Mouse (Mus musculus): ENCODE measurements around the gene Entpd7. TPM values are rescaled to one million over a fixed set of nuclear protein-coding genes. Genes with fewer than 3 reads are reported as not detected.

Entpd7 gene
- polyA plus RNA-seq, 1 experiment from 2014 or later: 9.9 TPM

DNA sequence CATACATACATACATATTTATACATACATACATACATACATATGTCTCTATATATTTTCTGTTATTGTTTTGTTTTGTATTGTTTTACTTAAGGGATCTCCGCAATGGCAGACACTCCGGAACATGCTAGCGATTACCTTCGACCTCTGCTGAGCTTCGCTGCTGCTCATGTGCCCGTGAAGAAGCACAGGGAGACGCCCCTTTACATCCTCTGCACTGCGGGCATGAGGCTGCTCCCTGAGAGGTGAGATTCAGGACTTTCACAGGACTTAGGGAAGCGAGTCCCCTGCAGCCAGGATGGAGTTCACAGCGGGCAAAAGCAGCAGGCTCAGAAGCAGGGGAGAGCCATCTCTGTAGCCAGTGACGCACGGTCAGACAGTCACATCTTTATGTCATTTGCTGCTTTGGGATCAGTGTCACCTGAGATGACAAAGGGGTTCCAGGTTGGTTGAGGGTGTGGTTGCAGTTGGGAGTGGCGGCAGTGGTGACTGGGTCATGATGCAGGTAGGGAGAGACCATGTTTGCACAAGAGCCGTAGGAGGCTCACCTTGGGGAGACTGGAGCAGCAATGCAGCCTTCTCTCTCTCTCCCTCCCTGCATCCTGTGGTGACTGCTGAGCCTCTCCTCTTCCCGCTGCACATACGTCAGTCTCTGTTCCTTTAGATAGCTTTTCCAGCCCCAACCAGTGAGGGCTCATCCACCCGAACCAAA is 15.5 kb downstream of the Entpd7 start:
- peaks cover 65% of the 10 kb centered on the region for H3K36me3 ChIP-seq
- peaks cover 5% of the 10 kb centered on the region; the same call in 1 of the 2 replicates for H3K4me1 ChIP-seq (replicated peaks)
- H3K4me3 ChIP-seq (replicated peaks): no peak overlapping the region
- H3K9ac ChIP-seq (replicated peaks): no peak overlapping the region
- H3K27ac ChIP-seq: no peak overlapping the region
- H3K9me3 ChIP-seq: 0 out of 2 replicates have a peak, but pooled peaks cover 3% of the 10 kb centered on the region
- WGBS: 94% methylated on average over 17 of the region's 17 CpGs
- ATAC-seq: no peak
- no peak overlapping the region for H3K4me2 ChIP-seq (replicated peaks)
- no peaks in the 10 kb centered on the region for H3K27me3 ChIP-seq

DNA sequence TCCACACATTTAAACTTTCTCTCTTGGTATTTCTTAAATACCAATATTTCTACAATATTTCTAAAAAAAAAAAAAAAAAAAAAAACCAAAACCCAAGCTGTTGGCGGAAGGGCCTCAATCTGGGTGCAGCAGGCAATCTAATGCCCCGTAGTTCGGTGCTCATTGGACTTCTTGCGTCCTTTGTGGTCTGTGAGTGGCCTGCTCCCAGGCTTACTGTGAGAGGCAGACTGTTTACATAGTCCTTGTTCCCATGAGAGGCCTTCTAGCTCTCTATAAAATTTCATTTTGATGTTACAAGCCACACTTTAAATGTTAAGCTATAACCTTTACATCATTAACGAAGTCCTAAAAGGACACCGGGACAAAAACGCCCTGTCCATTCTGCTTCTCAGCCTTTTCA is 18.7 kb downstream of the Entpd7 start:
- no peaks in the 10 kb centered on the region for H3K9me3 ChIP-seq
- no peak overlapping the region for H3K27ac ChIP-seq
- no peak overlapping the region for H3K4me2 ChIP-seq (replicated peaks)
- WGBS: 89% methylated on average over 7 of the region's 7 CpGs
- peaks cover 5% of the 10 kb centered on the region; the same call in 1 of the 2 replicates for H3K4me1 ChIP-seq (replicated peaks)
- H3K4me3 ChIP-seq (replicated peaks): no peak overlapping the region
- ATAC-seq: no peak
- H3K27me3 ChIP-seq: no peaks in the 10 kb centered on the region
- H3K36me3 ChIP-seq: peaks cover 58% of the 10 kb centered on the region
- H3K9ac ChIP-seq (replicated peaks): no peak overlapping the region

DNA sequence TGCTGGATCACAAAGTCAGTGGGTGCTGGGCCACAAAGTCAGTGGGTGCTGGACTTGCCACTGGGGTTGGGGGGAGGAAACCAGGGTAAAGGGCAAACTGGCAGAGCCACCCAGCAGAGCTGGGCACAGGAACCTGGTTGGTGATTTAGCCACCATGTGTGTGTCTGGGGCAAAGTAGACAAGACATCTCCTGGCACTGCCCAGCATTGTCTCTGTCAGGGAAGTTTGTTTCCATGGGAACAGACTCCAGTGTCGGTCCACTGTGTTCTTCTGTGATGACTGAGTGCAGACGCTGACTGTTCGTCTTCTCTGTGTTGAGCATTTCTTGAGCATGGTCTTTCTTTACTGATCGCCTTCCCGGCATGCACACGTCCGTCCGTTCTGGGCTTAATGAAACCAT is 19.8 kb downstream of the Entpd7 start:
- no peak overlapping the region for H3K9ac ChIP-seq (replicated peaks)
- no peak overlapping the region for H3K27ac ChIP-seq
- peaks cover 54% of the 10 kb centered on the region for H3K36me3 ChIP-seq
- ATAC-seq: no peak
- 72% methylated on average over 8 of the region's 8 CpGs for WGBS
- H3K4me1 ChIP-seq (replicated peaks): peaks cover 5% of the 10 kb centered on the region; the same call in 1 of the 2 replicates
- H3K4me2 ChIP-seq (replicated peaks): no peak overlapping the region
- no peak overlapping the region for H3K4me3 ChIP-seq (replicated peaks)
- no peaks in the 10 kb centered on the region for H3K27me3 ChIP-seq
- no peaks in the 10 kb centered on the region for H3K9me3 ChIP-seq

DNA sequence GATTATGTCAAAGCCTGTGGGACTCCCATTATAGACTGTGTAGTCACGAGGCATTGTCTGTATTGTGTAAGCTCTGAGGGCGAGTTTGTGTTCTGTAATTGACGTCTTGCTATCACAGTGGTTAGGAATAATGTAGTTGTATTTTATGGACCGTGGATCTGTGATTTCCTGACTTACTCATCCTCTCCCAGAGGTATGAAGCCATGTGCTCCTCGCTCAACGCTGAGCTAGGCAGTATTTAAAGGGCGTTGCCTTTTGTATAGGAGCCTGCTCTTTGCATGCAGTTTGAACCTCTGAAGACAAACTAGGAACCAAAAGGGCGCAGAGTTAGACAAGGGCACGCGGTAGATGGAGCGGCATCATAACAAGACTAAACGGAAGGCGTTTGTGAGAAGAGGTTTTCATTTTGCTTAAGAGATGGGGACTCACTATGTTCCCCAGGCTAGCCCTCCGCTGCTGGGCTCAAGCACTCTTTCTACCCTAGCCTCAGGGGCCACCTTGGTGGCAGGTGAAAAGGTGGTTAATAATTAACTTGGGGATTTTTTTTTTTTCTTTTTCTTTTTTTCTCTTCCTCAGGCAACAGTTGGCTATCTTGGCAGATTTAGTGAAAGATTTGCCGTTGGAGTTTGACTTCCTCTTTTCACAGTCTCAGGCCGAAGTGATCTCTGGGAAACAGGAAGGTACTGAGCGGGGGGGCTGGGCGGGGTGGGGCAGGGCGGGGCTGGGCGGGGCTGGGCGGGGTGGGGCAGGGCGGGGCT is 21.9 kb downstream of the Entpd7 start:
- Histone ChIP-seq H3K9ac (replicated peaks) (no peak overlapping the region), H3K4me1 (replicated peaks) (peaks cover 5% of the 10 kb centered on the region; the same call in 1 of the 2 replicates), H3K4me3 (replicated peaks) (no peak overlapping the region), H3K36me3 (peaks cover 39% of the 10 kb centered on the region), H3K4me2 (replicated peaks) (no peak overlapping the region), H3K9me3 (no peaks in the 10 kb centered on the region), H3K27ac (no peak overlapping the region), H3K27me3 (no peaks in the 10 kb centered on the region)
- 65% methylated on average over 22 of the region's 22 CpGs for WGBS
- ATAC-seq: no peak

DNA sequence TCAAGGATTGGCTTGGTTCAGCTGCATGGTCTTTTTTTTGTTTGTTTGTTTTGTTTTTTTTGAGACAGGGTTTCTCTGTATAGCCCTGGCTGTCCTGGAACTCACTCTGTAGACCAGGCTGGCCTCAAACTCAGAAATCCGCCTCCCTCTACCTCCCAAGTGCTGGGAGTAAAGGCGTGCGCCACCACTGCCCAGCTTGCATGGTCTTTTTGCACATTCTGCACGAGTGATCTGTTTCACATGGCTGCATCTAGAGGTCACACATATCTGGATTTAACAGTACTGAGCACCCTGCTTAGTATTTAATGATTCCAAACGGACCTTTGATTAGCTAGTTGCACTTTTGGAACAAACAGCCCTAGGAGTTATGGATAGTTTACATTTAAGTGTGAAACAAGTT is 22.5 kb downstream of the Entpd7 start:
- peaks cover 36% of the 10 kb centered on the region for H3K36me3 ChIP-seq
- H3K4me2 ChIP-seq (replicated peaks): no peak overlapping the region
- H3K27me3 ChIP-seq: no peaks in the 10 kb centered on the region
- H3K9me3 ChIP-seq: no peaks in the 10 kb centered on the region
- WGBS: 78% methylated on average over 5 of the region's 5 CpGs
- H3K27ac ChIP-seq: no peak overlapping the region
- ATAC-seq: no peak
- no peak overlapping the region for H3K4me3 ChIP-seq (replicated peaks)
- H3K9ac ChIP-seq (replicated peaks): no peak overlapping the region
- H3K4me1 ChIP-seq (replicated peaks): peaks cover 5% of the 10 kb centered on the region; the same call in 1 of the 2 replicates

DNA sequence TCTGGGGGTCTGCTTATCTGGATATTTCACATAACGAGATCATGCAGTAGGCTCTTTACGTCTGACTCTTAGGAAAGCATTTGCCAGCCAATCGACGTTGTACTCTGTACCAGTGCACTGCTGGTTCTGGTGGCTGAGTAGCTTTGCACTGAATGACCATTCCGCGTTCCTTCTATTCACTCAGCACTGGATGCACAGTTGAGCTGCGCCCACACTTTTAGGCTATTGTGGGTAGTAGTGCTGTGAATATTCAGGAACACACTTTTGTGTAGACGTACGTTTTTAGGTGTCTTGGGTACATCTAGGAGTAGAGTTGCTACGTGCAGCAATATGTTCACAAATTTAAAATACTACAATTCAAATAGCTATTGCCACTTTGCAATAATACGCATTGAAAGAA is 30.6 kb downstream of the Entpd7 start:
- Histone ChIP-seq H3K9me3 (no peaks in the 10 kb centered on the region), H3K4me1 (replicated peaks) (no peaks in the 10 kb centered on the region), H3K4me3 (replicated peaks) (no peak overlapping the region), H3K9ac (replicated peaks) (no peak overlapping the region), H3K27ac (no peak overlapping the region), H3K4me2 (replicated peaks) (no peak overlapping the region), H3K36me3 (peaks cover 72% of the 10 kb centered on the region), H3K27me3 (no peaks in the 10 kb centered on the region)
- WGBS: 95% methylated on average over 11 of the region's 11 CpGs
- no peak for ATAC-seq

DNA sequence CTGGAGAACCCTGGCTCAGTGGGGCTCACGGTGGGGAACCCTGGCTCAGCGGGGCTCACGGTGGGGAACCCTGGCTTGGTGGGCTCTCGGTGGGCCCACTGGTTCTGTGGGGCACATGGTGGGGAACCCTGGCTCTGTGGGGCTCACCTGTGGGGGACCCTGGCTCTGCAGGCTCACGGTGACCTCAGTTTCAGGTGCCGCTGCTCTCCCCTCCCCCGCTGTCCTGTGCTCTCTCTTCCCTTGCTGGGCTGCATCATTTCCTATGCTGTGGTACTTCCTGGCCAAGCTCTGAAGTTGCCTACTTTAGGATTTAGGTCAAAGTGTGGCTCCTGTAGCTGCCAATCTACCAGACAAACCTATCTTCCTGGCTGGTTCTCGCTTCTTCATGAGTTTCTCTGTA is 33.4 kb downstream of the Entpd7 start:
- Histone ChIP-seq H3K36me3 (peaks cover 84% of the 10 kb centered on the region), H3K9ac (replicated peaks) (no peak overlapping the region), H3K4me3 (replicated peaks) (no peak overlapping the region), H3K9me3 (no peaks in the 10 kb centered on the region), H3K4me1 (replicated peaks) (no peaks in the 10 kb centered on the region), H3K27ac (no peak overlapping the region), H3K4me2 (replicated peaks) (no peak overlapping the region), H3K27me3 (no peaks in the 10 kb centered on the region)
- no peak for ATAC-seq
- 82% methylated on average over 8 of the region's 8 CpGs for WGBS

DNA sequence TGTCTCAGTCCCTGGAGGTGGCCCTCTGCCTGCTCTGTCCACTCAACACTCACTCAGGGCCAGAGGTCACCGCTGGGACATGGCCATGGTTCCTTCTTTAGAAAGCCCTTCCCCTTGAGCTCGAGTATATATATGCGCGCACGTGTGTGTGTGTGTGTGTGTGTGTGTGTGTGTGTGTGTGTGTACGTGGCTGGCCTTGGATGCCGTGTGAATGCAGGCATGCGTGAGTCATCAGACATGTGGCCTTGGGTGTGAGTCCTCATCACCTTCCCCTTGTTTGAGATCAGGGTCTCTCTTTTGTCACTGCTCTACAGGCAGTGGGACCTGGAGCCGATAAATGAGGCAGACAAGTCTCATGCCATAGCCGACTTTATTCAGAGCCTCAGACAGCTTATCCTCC is 34.0 kb downstream of the Entpd7 start:
- no peak overlapping the region for H3K4me3 ChIP-seq (replicated peaks)
- H3K4me2 ChIP-seq (replicated peaks): no peak overlapping the region
- H3K9ac ChIP-seq (replicated peaks): no peak overlapping the region
- peaks cover 84% of the 10 kb centered on the region for H3K36me3 ChIP-seq
- H3K27me3 ChIP-seq: no peaks in the 10 kb centered on the region
- H3K9me3 ChIP-seq: no peaks in the 10 kb centered on the region
- no peak for ATAC-seq
- H3K27ac ChIP-seq: no peak overlapping the region
- WGBS: 87% methylated on average over 10 of the region's 10 CpGs
- no peaks in the 10 kb centered on the region for H3K4me1 ChIP-seq (replicated peaks)

DNA sequence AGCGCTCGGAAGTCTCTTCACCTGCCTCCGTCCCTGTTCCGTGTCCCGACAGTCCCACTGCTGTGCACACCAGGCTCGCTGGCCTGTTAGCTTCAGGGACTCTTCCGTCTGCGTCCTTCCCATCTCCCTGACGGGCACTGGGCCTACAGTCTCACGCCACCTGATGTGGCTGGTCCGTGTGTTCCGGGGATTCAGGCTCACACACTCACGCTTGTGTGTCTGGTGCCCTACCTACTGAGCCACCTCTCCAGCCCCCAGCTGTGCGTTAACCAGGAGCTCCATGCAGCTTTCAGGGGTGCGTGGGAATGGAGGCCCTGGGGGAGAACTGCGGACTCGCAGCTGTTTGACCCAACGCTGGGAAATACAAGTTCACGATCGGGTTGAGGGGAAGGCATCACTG is 34.7 kb downstream of the Entpd7 start:
- ATAC-seq: no peak
- Histone ChIP-seq H3K4me1 (replicated peaks) (no peaks in the 10 kb centered on the region), H3K4me3 (replicated peaks) (no peak overlapping the region), H3K9ac (replicated peaks) (no peak overlapping the region), H3K4me2 (replicated peaks) (no peak overlapping the region), H3K27me3 (no peaks in the 10 kb centered on the region), H3K9me3 (no peaks in the 10 kb centered on the region), H3K36me3 (peaks cover 79% of the 10 kb centered on the region), H3K27ac (no peak overlapping the region)
- 91% methylated on average over 20 of the region's 20 CpGs for whole genome bisulfite sequencing

DNA sequence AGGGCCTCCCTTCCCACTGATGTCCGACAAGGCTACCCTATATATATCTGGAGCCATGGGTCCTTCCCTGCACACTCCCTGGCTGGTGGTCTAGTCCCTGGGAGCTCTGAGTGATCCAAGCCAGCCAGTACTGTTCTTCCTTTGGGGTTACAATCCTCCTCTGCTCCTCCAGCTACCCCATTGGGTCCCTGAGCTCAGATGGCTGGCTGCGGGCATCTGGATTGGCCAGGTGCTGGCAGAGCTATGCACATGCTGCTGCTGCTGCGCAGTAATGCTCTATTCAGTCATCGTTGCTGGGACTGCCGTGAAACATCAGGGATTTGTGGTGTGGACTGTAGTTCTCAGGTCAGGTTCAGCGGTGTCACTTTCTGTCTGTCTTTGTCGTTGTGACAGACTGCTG is 35.3 kb downstream of the Entpd7 start:
- WGBS: 85% methylated on average over 7 of the region's 7 CpGs
- Histone ChIP-seq H3K9ac (replicated peaks) (no peak overlapping the region), H3K4me3 (replicated peaks) (no peak overlapping the region), H3K36me3 (peaks cover 77% of the 10 kb centered on the region), H3K9me3 (no peaks in the 10 kb centered on the region), H3K4me1 (replicated peaks) (peaks cover 5% of the 10 kb centered on the region), H3K4me2 (replicated peaks) (no peak overlapping the region), H3K27ac (no peak overlapping the region), H3K27me3 (no peaks in the 10 kb centered on the region)
- no peak for ATAC-seq

DNA sequence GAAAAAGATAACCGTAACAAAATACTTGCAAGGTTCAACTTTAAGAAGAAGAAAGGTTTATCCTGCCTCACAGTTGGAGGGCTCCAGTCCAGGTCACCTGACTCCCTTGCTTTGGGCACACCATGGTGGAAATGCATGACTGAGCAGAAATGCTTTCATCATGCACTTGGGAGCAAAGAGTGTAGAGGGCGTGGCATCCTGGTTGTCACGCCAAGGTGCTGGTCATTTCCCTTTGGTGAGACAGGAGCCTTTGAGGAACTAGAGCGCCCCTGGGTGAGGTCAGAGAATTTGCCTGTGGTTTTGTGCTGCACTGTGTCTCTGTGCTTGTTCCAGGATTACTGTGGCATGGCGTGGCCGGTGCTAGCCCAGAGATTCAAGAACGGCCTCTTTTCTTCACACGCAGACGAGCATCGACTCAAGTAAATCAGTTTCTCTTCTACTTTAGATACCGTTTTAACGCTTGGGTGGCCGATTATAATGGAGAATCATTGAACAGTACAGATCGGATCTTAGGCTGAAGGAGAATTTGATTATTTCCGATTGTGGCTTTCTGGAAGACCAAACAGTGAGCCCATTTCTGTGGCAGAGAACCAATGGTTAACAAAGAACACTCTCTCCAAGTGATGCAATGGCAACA is 37.2 kb downstream of the Entpd7 start:
- H3K4me2 ChIP-seq (replicated peaks): no peak overlapping the region
- H3K36me3 ChIP-seq: peaks cover 64% of the 10 kb centered on the region
- no peak overlapping the region for H3K9ac ChIP-seq (replicated peaks)
- peaks cover 6% of the 10 kb centered on the region for H3K4me1 ChIP-seq (replicated peaks)
- no peak overlapping the region for H3K27ac ChIP-seq
- H3K27me3 ChIP-seq: no peaks in the 10 kb centered on the region
- ATAC-seq: no peak
- no peak overlapping the region for H3K4me3 ChIP-seq (replicated peaks)
- H3K9me3 ChIP-seq: no peaks in the 10 kb centered on the region
- 76% methylated on average over 15 of the region's 15 CpGs for WGBS
